Mouse (Mus musculus) lung, adult 2 months (tissue): Measurements from ENCODE around the gene Gga3. TPM values are rescaled to one million over a fixed set of nuclear protein-coding genes. Genes with fewer than 3 reads are reported as not detected.

Source experiments
- DNase-seq: peaks from one replicate; pipeline ENCODE4 v3.0.0; 2022
- H3K4me1 ChIP-seq: fragments of 200-500 bp; 2 replicates; pipeline ENCODE4 v1.6.1; 2011; ENCODE audit warnings: low read length; ENCODE audit not compliant: control insufficient read depth, insufficient read depth
- H3K4me3 ChIP-seq: fragments of 200-500 bp; replicated peaks from 2 replicates; pipeline ENCODE3; 2011; ENCODE audit warnings: low read depth, mild to moderate bottlenecking, control low read depth, low read length; ENCODE audit errors: extremely low read depth
- CTCF ChIP-seq: fragments of 200-500 bp; IDR thresholded peaks from 2 replicates; pipeline ENCODE4 v1.5.1; 2011; ENCODE audit warnings: mild to moderate bottlenecking, low read length, control low read depth; ENCODE audit not compliant: insufficient read depth
- POLR2A ChIP-seq: fragments of 200-500 bp; IDR thresholded peaks from 2 replicates; pipeline ENCODE4 v1.6.1; 2011; ENCODE audit warnings: low read depth, mild to moderate bottlenecking, control low read depth, low read length, borderline replicate concordance; ENCODE audit errors: extremely low read depth
- WGBS: fragments of 180-500 bp; shearing (Covaris S2); methylation state at CpG from one replicate; pipeline ENCODE4 v1.1.7; 2018; 5-methylcytosine and 5-hydroxymethylcytosine counted together
- polyA plus RNA-seq: library from polyadenylated mRNA; depleted of rRNA; stranded (reverse); fragments of >200 nt; gene quantifications from 2 replicates; pipeline ENCODE4 v1.2.3, GENCODE M21; 2012

Gga3 gene
- polyA plus RNA-seq, 1 experiment = 40.4 TPM

GRCm38 (mm10) chr11:115603128-115603475, 749 bp downstream of the Gga3 start:
- Histone ChIP-seq H3K4me3 (peak overlapping the region; percentile 94), H3K4me1 (peaks cover 4% of the 10 kb centered on the region)
- no peak for DNase-seq
- WGBS = 3% methylated on average over 15 of the region's 15 CpGs
- TF ChIP-seq CTCF (no peak), POLR2A (no peak)

DNA sequence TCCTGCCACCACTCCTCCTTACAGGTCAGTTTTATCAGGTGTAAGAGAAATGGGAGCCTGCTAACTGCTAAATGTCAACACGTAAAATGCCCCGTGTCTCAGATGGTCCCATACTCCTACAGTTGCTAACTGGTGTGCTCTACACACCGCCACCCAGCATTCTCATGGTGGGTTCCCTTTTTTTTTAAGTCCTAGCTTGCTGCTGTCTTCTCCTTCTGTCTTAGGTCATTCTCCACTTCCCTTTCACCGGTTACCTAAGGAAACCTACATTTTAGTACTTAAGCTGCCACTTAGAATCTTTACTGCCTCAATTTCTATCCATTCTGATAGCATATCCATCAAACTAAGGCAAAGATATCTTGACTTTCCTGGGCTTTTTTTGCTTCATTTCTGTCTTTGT, 2.7 kb downstream of the Gga3 start:
- TF ChIP-seq CTCF (no peak), POLR2A (no peak)
- 70% methylated on average over 4 of the region's 4 CpGs for WGBS

GRCm38 (mm10) chr11:115600743-115601142, 3.1 kb downstream of the Gga3 start:
- TF ChIP-seq CTCF (no peak), POLR2A (no peak)
- Histone ChIP-seq H3K4me3 (no peak overlapping the region), H3K4me1 (peaks cover 4% of the 10 kb centered on the region)
- DNase-seq = no peak
- 92% methylated on average over 15 of the region's 15 CpGs for WGBS

More for the DNA sequence above, 2.7 kb downstream of the Gga3 start:
- Histone ChIP-seq H3K4me3 (no peak overlapping the region), H3K4me1 (peaks cover 4% of the 10 kb centered on the region)
- no peak for DNase-seq

GRCm38 (mm10) chr11:115599722-115600121, 4.1 kb downstream of the Gga3 start:
- H3K4me3 ChIP-seq = no peak overlapping the region
- peaks cover 1% of the 10 kb centered on the region for H3K4me1 ChIP-seq
- no peak for DNase-seq
- WGBS = 89% methylated on average over 7 of the region's 7 CpGs
- TF ChIP-seq POLR2A = no peak
- no peak for TF ChIP-seq CTCF

DNA sequence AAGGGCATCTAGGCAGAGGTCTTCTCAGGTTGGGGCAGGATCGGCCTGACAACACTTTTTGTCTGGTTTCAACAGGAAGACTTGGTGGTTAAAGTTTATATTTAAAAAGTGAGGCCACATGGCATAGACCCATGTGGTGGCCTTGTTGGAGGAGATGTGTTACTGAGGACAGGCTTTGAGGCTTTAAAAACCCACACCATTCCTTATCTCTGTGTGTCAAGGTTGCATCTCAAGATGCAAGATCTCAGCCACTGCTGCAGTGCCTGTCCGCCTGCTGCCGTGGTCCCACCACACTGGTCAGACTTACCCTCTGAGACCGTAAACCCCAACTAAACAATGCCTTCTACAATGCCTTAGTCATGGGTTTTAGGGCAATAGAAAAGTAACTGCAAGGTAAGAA, 5.5 kb downstream of the Gga3 start:
- WGBS = 90% methylated on average over 4 of the region's 4 CpGs
- TF ChIP-seq POLR2A (no peak), CTCF (no peak)
- no peak for DNase-seq
- Histone ChIP-seq H3K4me3 (no peak overlapping the region), H3K4me1 (no peaks in the 10 kb centered on the region; the same call in 1 of the 2 replicates)

- 96% methylated on average over 3 of the region's 3 CpGs for WGBS
- TF ChIP-seq CTCF (no peak), POLR2A (no peak)
Observed at GRCm38 (mm10) chr11:115595209-115595608, 8.6 kb downstream of the Gga3 start.

GRCm38 (mm10) chr11:115590526-115591075, 13.2 kb downstream of the Gga3 start:
- Histone ChIP-seq H3K4me3 (no peak overlapping the region), H3K4me1 (0 out of 2 replicates have a peak, but pooled peaks cover 3% of the 10 kb centered on the region)
- no peak for DNase-seq
- TF ChIP-seq POLR2A (no peak), CTCF (no peak)
- WGBS = 77% methylated on average over 2 of the region's 2 CpGs

More at GRCm38 (mm10) chr11:115595209-115595608, 8.6 kb downstream of the Gga3 start:
- no peak for DNase-seq
- Histone ChIP-seq H3K4me3 (no peak overlapping the region), H3K4me1 (no peaks in the 10 kb centered on the region; the same call in 1 of the 2 replicates)

- H3K4me3 ChIP-seq = no peak overlapping the region
- WGBS = 86% methylated on average over 9 of the region's 9 CpGs
- TF ChIP-seq CTCF = no peak
- no peak for TF ChIP-seq POLR2A
- DNase-seq = no peak
- H3K4me1 ChIP-seq = 0 out of 2 replicates have a peak, but pooled peaks cover 3% of the 10 kb centered on the region
Observed at GRCm38 (mm10) chr11:115587984-115588383, 15.9 kb downstream of the Gga3 start.

GRCm38 (mm10) chr11:115586403-115586802, 17.4 kb downstream of the Gga3 start:
- DNase-seq = no peak
- Histone ChIP-seq H3K4me3 (no peak overlapping the region), H3K4me1 (0 out of 2 replicates have a peak, but pooled peaks cover 3% of the 10 kb centered on the region)
- TF ChIP-seq POLR2A = no peak
- no peak for TF ChIP-seq CTCF
- 84% methylated on average over 9 of the region's 9 CpGs for WGBS

DNA sequence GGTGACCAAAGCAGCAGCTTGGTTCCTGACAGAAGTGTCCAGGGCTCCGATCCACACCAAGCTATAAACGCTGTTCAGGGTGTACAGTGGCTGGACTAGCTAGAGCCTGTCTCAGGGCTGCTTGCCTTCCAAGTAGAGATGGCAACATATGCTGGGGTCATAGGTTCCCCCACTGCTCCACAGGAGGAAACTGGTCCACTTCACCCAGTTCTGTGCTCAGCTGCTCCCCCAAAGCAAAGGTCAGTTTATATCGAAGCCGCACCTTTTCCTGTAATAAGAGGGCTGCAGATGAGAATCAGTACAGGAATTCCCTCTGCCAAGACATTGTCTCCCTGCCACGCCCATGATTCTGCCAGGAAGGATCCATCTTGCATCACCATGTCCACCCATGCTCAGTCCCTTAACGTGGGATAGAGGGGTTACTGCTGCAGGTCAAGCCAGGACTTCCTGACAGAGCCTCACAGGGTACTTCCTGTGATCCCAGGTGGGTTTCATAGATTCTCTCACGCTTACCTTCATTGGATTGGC, 18.2 kb downstream of the Gga3 start:
- no peak for TF ChIP-seq POLR2A
- no peak for TF ChIP-seq CTCF
- Histone ChIP-seq H3K4me1 (0 out of 2 replicates have a peak, but pooled peaks cover 3% of the 10 kb centered on the region), H3K4me3 (no peak overlapping the region)
- WGBS = 58% methylated on average over 7 of the region's 7 CpGs
- DNase-seq = no peak
